In genomic region chr1:194971980-194972379, GRCm38 (mm10) we compare ENCODE assay signal across 21 mouse cellular contexts.
"Had no signal": no experiment of that assay in that cellular context is flagged by ENCODE, and none has a peak within 500 bp of the region (broad histone marks: within the 10 kb centered on the region; RNA-seq: fewer than 3 reads in every experiment).

No protein-coding gene starts in this region.

- H3K4me3 ChIP-seq: limb, embryonic 10.5 days; limb, embryonic 13.5 days; liver, embryonic 12.5 days; liver, embryonic 15.5 days; lung, embryonic 15.5 days; megakaryocyte, embryonic 14.5 days; midbrain, embryonic 10.5 days; midbrain, embryonic 13.5 days; myocyte; neural tube, embryonic 13.5 days had no signal

- H3K27ac ChIP-seq: limb, embryonic 10.5 days; limb, embryonic 13.5 days; liver, embryonic 12.5 days; liver, embryonic 15.5 days; lung, embryonic 15.5 days; midbrain, embryonic 10.5 days; midbrain, embryonic 13.5 days; neural tube, embryonic 13.5 days; stomach, postnatal 0 days had no signal

- DNase-seq: kidney, adult 18-20 months; kidney, adult 9 months; kidney, postnatal 14 days; kidney, postnatal 4 days; liver; lung, adult 18-20 months; lung, postnatal 10 days; lung, postnatal 36 days; retina, postnatal 1 day; thymus, postnatal 25 days had no signal
